In the genomic region with DNA sequence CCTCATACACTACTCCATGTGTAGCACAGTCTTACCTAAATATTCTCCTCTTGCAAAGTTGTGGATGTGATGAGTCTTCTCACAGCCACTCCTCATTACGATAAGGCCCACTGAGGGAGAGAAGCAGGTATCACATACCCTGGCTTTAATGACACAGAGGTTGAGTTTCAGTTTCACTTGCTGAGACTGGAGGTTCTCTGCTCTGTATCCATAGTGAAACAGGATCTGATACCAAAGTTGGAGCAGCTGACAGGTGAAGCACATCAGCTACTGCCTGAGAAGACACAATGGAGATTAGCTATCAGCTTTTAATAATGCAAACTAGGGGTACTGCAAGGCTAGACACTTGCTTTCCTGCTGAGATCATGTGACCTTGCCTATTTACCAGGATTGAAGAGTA, we compare ENCODE assay signal across 27 mouse cellular contexts.
DNase-seq lines count a peak whose midpoint lies in the region; ATAC-seq and TF ChIP-seq lines count a peak whose summit lies in the region.
"Had no signal": no experiment of that assay in that cellular context is flagged by ENCODE, and none has a peak within 500 bp of the region (broad histone marks: within the 10 kb centered on the region; RNA-seq: fewer than 3 reads in every experiment).

No protein-coding gene starts in this region.

- no peaks in the 10 kb centered on the region for H3K36me3 ChIP-seq in kidney, embryonic 15.5 days
- H3K36me3 ChIP-seq in kidney, postnatal 0 days (ENCODE audit: insufficient read depth, low read length) = no peaks in the 10 kb centered on the region
- no peaks in the 10 kb centered on the region for H3K36me3 ChIP-seq in midbrain, embryonic 11.5 days (ENCODE audit: control insufficient read depth, insufficient read depth, low read length)
- H3K36me3 ChIP-seq in midbrain, embryonic 13.5 days = no peaks in the 10 kb centered on the region
- no peaks in the 10 kb centered on the region for H3K36me3 ChIP-seq in CH12.LX (replicated peaks in 1 of 2; ENCODE audit: control insufficient read depth in 1 of 2, insufficient read depth in 1 of 2, low read length in 1 of 2)
- H3K36me3 ChIP-seq: embryonic facial prominence, embryonic 13.5 days; embryonic facial prominence, embryonic 15.5 days; forebrain, embryonic 10.5 days; forebrain, embryonic 12.5 days had no signal

- intact Hi-C loops in heart, postnatal 25 days (cut with DNase I) = no loop called here

- H3K79me2 ChIP-seq in CH12.LX (replicated peaks; ENCODE audit: control insufficient read depth, extremely low read depth, insufficient read depth, poor library complexity, severe bottlenecking) = 0 out of 2 replicates have a peak, but pooled peaks cover 2% of the 10 kb centered on the region

- no peak overlapping the region for H3K27ac ChIP-seq in kidney, embryonic 15.5 days
- no peak overlapping the region for H3K27ac ChIP-seq in kidney, postnatal 0 days
- H3K27ac ChIP-seq in midbrain, embryonic 11.5 days (ENCODE audit: low read depth, low read length) = no peak overlapping the region
- H3K27ac ChIP-seq in midbrain, embryonic 13.5 days = no peak overlapping the region
- H3K27ac ChIP-seq in CH12.LX (ENCODE audit: insufficient read depth, low read depth) = no peak overlapping the region
- H3K27ac ChIP-seq: embryonic facial prominence, embryonic 13.5 days; embryonic facial prominence, embryonic 15.5 days; forebrain, embryonic 10.5 days; forebrain, embryonic 12.5 days had no signal

- peak; percentile 22; the same call in 1 of the 2 replicates for ATAC-seq in kidney, embryonic 15.5 days (replicated peaks; ENCODE audit: low FRiP score)
- ATAC-seq in kidney, postnatal 0 days (replicated peaks; ENCODE audit: low FRiP score, low read depth) = no peak; the same call in 1 of the 2 replicates
- 0 out of 2 replicates have a peak, but pooled peaks have one; percentile 19 for ATAC-seq in midbrain, embryonic 11.5 days (ENCODE audit: low FRiP score)
- ATAC-seq in midbrain, embryonic 13.5 days = no peak
- ATAC-seq: CD4-positive, CD25-positive, alpha-beta regulatory T cell, adult 4 months; forebrain, embryonic 14.5 days; forebrain, embryonic 16.5 days had no signal

- in situ Hi-C loops in CH12.LX (cut with MboI; ENCODE audit: low pct_ligation_motif_present, low pct_unique_long_range_greater_than_20kb, low sequenced_read_pairs) = no loop called here

- TF ChIP-seq EP300 in CH12.LX (IDR thresholded peaks at IDR 0.05; ENCODE audit: low read length) = peak; percentile 74

- no peak for TF ChIP-seq POLR2A in CH12.LX (IDR thresholded peaks at IDR 0.05; ENCODE audit: low read depth, low read length)

- TF ChIP-seq RAD21 in CH12.LX (IDR thresholded peaks at IDR 0.05; ENCODE audit: low read depth, low read length) = no peak

- TF ChIP-seq CTCF in kidney, postnatal 0 days (IDR thresholded peaks at IDR 0.05; ENCODE audit: low read depth) = no peak
- no peak for TF ChIP-seq CTCF in CH12.LX (conservative IDR thresholded peaks at IDR 0.05 in 1 of 2, IDR thresholded peaks at IDR 0.05 in 1 of 2; ENCODE audit: low read depth in 2 of 2, low read length in 2 of 2)

- no peaks in the 10 kb centered on the region for H3K4me1 ChIP-seq in kidney, embryonic 15.5 days
- H3K4me1 ChIP-seq in kidney, postnatal 0 days (replicated peaks; ENCODE audit: insufficient read depth, low read length) = no peaks in the 10 kb centered on the region
- no peaks in the 10 kb centered on the region for H3K4me1 ChIP-seq in midbrain, embryonic 11.5 days (ENCODE audit: control insufficient read depth, insufficient read depth, low read length)
- no peaks in the 10 kb centered on the region for H3K4me1 ChIP-seq in midbrain, embryonic 13.5 days (replicated peaks)
- peaks cover 0 to 6% of the 10 kb centered on the region in 2 experiments; a peak in 2 of 4 replicates for H3K4me1 ChIP-seq in CH12.LX (ENCODE audit: control insufficient read depth in 1 of 2, insufficient read depth in 2 of 2)
- H3K4me1 ChIP-seq: embryonic facial prominence, embryonic 13.5 days; embryonic facial prominence, embryonic 15.5 days; forebrain, embryonic 10.5 days; forebrain, embryonic 12.5 days had no signal

- H3K9me3 ChIP-seq in kidney, embryonic 15.5 days (replicated peaks) = no peaks in the 10 kb centered on the region
- no peaks in the 10 kb centered on the region for H3K9me3 ChIP-seq in kidney, postnatal 0 days (replicated peaks; ENCODE audit: low read length)
- no peaks in the 10 kb centered on the region for H3K9me3 ChIP-seq in midbrain, embryonic 11.5 days (ENCODE audit: control insufficient read depth, low read length)
- H3K9me3 ChIP-seq in midbrain, embryonic 13.5 days = no peaks in the 10 kb centered on the region
- H3K9me3 ChIP-seq in CH12.LX (replicated peaks; ENCODE audit: low read length) = peaks cover 26% of the 10 kb centered on the region
- H3K9me3 ChIP-seq: embryonic facial prominence, embryonic 13.5 days; embryonic facial prominence, embryonic 15.5 days; forebrain, embryonic 10.5 days; forebrain, embryonic 12.5 days had no signal

- no peak for DNase-seq in kidney, postnatal 36 days
- DNase-seq in kidney, postnatal 0 days (ENCODE audit: low spot score) = peak; percentile 11
- DNase-seq in kidney, adult 18-20 months = no peak
- no peak for DNase-seq in midbrain, embryonic 11.5 days (ENCODE audit: low spot score, missing footprints)
- peak; percentile 74 for DNase-seq in CH12.LX (ENCODE audit: extremely low read depth)
- DNase-seq in heart, postnatal 25 days (ENCODE audit: low spot score) = no peak
- DNase-seq: adrenal gland, adult 2 months; adrenal gland, postnatal 10 days; adrenal gland, postnatal 25 days; B cell, adult 2 months; cerebellum, adult 11 months; cerebellum, adult 18-20 months; cerebellum, adult 8-10 months; cerebellum, adult 9-11 months; cerebellum, postnatal 14 days; cerebellum, postnatal 36 days; embryo, embryonic 11 days had no signal

- H3K4me3 ChIP-seq in kidney, embryonic 15.5 days (replicated peaks) = no peak overlapping the region
- H3K4me3 ChIP-seq in kidney, postnatal 0 days (replicated peaks; ENCODE audit: low read depth, low read length) = no peak overlapping the region
- no peak overlapping the region for H3K4me3 ChIP-seq in midbrain, embryonic 11.5 days (ENCODE audit: low read depth, low read length)
- no peak overlapping the region for H3K4me3 ChIP-seq in midbrain, embryonic 13.5 days (replicated peaks)
- H3K4me3 ChIP-seq in CH12.LX (replicated peaks in 1 of 3; ENCODE audit: low read depth in 2 of 3, low read length in 2 of 3, poor library complexity in 1 of 3) = no peak overlapping the region
- H3K4me3 ChIP-seq: embryonic facial prominence, embryonic 13.5 days; embryonic facial prominence, embryonic 15.5 days; erythroblast, embryonic 14.5 days; forebrain, embryonic 10.5 days; forebrain, embryonic 12.5 days had no signal

- H3K4me2 ChIP-seq in kidney, embryonic 15.5 days = no peak overlapping the region
- no peak overlapping the region for H3K4me2 ChIP-seq in kidney, postnatal 0 days (ENCODE audit: low read length)
- no peak overlapping the region for H3K4me2 ChIP-seq in midbrain, embryonic 11.5 days
- no peak overlapping the region for H3K4me2 ChIP-seq in midbrain, embryonic 13.5 days (replicated peaks)
- no peak overlapping the region for H3K4me2 ChIP-seq in CH12.LX (ENCODE audit: insufficient read depth, low read depth, poor library complexity, severe bottlenecking)
- H3K4me2 ChIP-seq: embryonic facial prominence, embryonic 13.5 days; embryonic facial prominence, embryonic 15.5 days; forebrain, embryonic 12.5 days had no signal

- dilution Hi-C loops in CH12.LX (cut with MboI; ENCODE audit: extremely low pct_ligation_motif_present, extremely low pct_unique_long_range_greater_than_20kb, low sequenced_read_pairs) = no loop called here

- no peak overlapping the region for H3K9ac ChIP-seq in kidney, embryonic 15.5 days
- no peak overlapping the region for H3K9ac ChIP-seq in kidney, postnatal 0 days (ENCODE audit: low read depth, low read length)
- no peak overlapping the region for H3K9ac ChIP-seq in midbrain, embryonic 11.5 days (ENCODE audit: low read length)
- H3K9ac ChIP-seq in midbrain, embryonic 13.5 days (replicated peaks) = no peak overlapping the region
- H3K9ac ChIP-seq in CH12.LX (ENCODE audit: insufficient read depth, low read depth) = no peak overlapping the region
- H3K9ac ChIP-seq: embryonic facial prominence, embryonic 13.5 days; embryonic facial prominence, embryonic 15.5 days; forebrain, embryonic 12.5 days had no signal

- WGBS in kidney, embryonic 15.5 days = 72% methylated on average over 1 of the region's 1 CpGs
- 54% methylated on average over 1 of the region's 1 CpGs for WGBS in kidney, postnatal 0 days
- 96% methylated on average over 1 of the region's 1 CpGs for WGBS in midbrain, embryonic 11.5 days
- WGBS in midbrain, embryonic 13.5 days = 94% methylated on average over 1 of the region's 1 CpGs

- H3K27me3 ChIP-seq in kidney, embryonic 15.5 days = no peaks in the 10 kb centered on the region
- H3K27me3 ChIP-seq in kidney, postnatal 0 days (ENCODE audit: insufficient read depth, low read length) = no peaks in the 10 kb centered on the region
- no peaks in the 10 kb centered on the region for H3K27me3 ChIP-seq in midbrain, embryonic 11.5 days (ENCODE audit: control insufficient read depth, insufficient read depth, low read length)
- no peaks in the 10 kb centered on the region for H3K27me3 ChIP-seq in midbrain, embryonic 13.5 days
- no peaks in the 10 kb centered on the region for H3K27me3 ChIP-seq in CH12.LX (replicated peaks)
- H3K27me3 ChIP-seq: embryonic facial prominence, embryonic 13.5 days; embryonic facial prominence, embryonic 15.5 days; forebrain, embryonic 12.5 days had no signal

TF ChIP-seq in CH12.LX, 34 proteins besides CTCF, POLR2A, EP300 and RAD21:
- TF ChIP-seq SIN3A (IDR thresholded peaks at IDR 0.05; ENCODE audit: low read length) (no peak), MAX (IDR thresholded peaks at IDR 0.05; ENCODE audit: low read length) (no peak), IRF4 (IDR thresholded peaks at IDR 0.05; ENCODE audit: low read depth, low read length) (peak; percentile 41), ETS1 (conservative IDR thresholded peaks at IDR 0.05; ENCODE audit: low read depth, low read length) (peak; percentile 58; the same call in 1 of the 2 replicates), NRF1 (IDR thresholded peaks at IDR 0.05; ENCODE audit: low read depth, low read length) (no peak), TCF12 (IDR thresholded peaks at IDR 0.05; ENCODE audit: low read depth, low read length) (0 out of 2 replicates have a peak, but pooled peaks have one; percentile 15), NELFE (IDR thresholded peaks at IDR 0.05; ENCODE audit: low read depth, low read length) (no peak), ZKSCAN1 (IDR thresholded peaks at IDR 0.05; ENCODE audit: borderline replicate concordance, low read depth, low read length) (no peak)

Comparison
In these comparisons a context has a peak if more than half of its experiments do, and no peak if none do; other contexts are left out.
1. ATAC-seq: peak in kidney, embryonic 15.5 days (single experiment) and midbrain, embryonic 11.5 days (single experiment); none in kidney, postnatal 0 days (single experiment) and midbrain, embryonic 13.5 days (single experiment).
2. DNase-seq: peak in kidney, postnatal 0 days (single experiment) and CH12.LX (single experiment); none in kidney, postnatal 36 days (0 of 2), kidney, adult 18-20 months (single experiment), midbrain, embryonic 11.5 days (single experiment) and heart, postnatal 25 days (single experiment).